Mouse (Mus musculus) thymus, adult 2 months (tissue): ENCODE measurements around the gene Mustn1. TPM values are rescaled to one million over a fixed set of nuclear protein-coding genes. Genes with fewer than 3 reads are reported as not detected.

Experiments
- DNase-seq: peaks from one replicate; pipeline ENCODE4 v3.0.0; 2021
- H3K27ac ChIP-seq: fragments of 200-500 bp; 2 replicates; pipeline ENCODE4 v1.5.1; 2012; ENCODE audit warnings: low read length, control low read depth; ENCODE audit not compliant: control insufficient read depth, insufficient read depth
- H3K27me3 ChIP-seq: fragments of 200-500 bp; 2 replicates; pipeline ENCODE4 v1.6.1; 2012; ENCODE audit warnings: mild to moderate bottlenecking, low read length, moderate library complexity, mixed read lengths; ENCODE audit not compliant: control insufficient read depth, insufficient read depth
- H3K36me3 ChIP-seq: fragments of 200-500 bp; 2 replicates; pipeline ENCODE4 v1.6.1; 2012; ENCODE audit warnings: mild to moderate bottlenecking, low read length, moderate library complexity; ENCODE audit not compliant: control insufficient read depth, insufficient read depth
- H3K4me1 ChIP-seq: fragments of 200-500 bp; replicated peaks from 2 replicates; pipeline ENCODE4 v1.6.1; 2012; ENCODE audit warnings: low read length; ENCODE audit not compliant: control insufficient read depth, insufficient read depth
- H3K4me3 ChIP-seq: fragments of 200-500 bp; 2 replicates; pipeline ENCODE4 v1.5.1; 2012; ENCODE audit warnings: mild to moderate bottlenecking, low read length, control low read depth, moderate library complexity; ENCODE audit not compliant: control insufficient read depth, insufficient read depth
- CTCF ChIP-seq: fragments of 200-500 bp; IDR thresholded peaks from 2 replicates; pipeline ENCODE4 v1.5.1; 2012; ENCODE audit warnings: mild to moderate bottlenecking, control low read depth, low read length, moderate library complexity, borderline replicate concordance; ENCODE audit not compliant: control insufficient read depth, poor library complexity, insufficient read depth; ENCODE audit errors: extremely low read depth
- POLR2A ChIP-seq: fragments of 200-500 bp; IDR thresholded peaks from 2 replicates; pipeline ENCODE4 v1.6.1; 2012; ENCODE audit warnings: mild to moderate bottlenecking, low read length, control low read depth, moderate library complexity; ENCODE audit not compliant: control insufficient read depth, poor library complexity, insufficient read depth; ENCODE audit errors: extremely low read depth
- WGBS: fragments of 180-500 bp; shearing (Covaris S2); methylation state at CpG from one replicate; pipeline ENCODE4 v1.1.7; 2018; 5-methylcytosine and 5-hydroxymethylcytosine counted together
- polyA plus RNA-seq: library from polyadenylated mRNA; depleted of rRNA; stranded (reverse); fragments of >200 nt; gene quantifications from 2 replicates; pipeline ENCODE4 v1.2.3, GENCODE M21; 2012

The Mustn1 gene
- polyA plus RNA-seq, 1 experiment = 3.1 TPM

DNA sequence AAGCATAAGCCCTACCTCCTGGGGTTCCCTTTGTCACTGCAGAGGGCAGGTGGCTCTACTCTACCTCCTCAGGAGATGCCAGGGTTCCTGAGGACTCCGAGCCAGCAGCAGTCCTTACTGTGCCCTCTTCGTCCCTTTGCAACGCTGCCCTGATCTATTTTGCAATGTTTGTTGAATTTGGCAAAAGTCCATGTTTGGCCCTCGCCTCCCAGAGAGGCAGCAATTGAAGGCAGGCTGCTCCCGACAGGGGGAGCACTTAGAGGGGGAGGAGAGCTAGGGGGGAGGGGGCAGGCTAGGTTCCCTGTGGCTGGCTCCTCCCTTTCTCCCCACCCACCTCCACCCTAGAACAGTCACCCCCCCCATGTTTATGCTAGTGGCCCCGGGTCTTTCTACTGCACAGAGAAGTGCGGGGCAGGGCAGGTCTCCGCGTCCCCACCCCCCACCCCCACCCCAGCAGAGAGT is 9.3 kb downstream of the Mustn1 start:
- H3K27me3 ChIP-seq = no peaks in the 10 kb centered on the region
- H3K36me3 ChIP-seq = no peaks in the 10 kb centered on the region
- H3K4me3 ChIP-seq = no peak overlapping the region
- no peak overlapping the region for H3K27ac ChIP-seq
- 16% methylated on average over 9 of the region's 9 CpGs for WGBS
- no peak for DNase-seq
- 0 out of 2 replicates have a peak, but pooled peaks cover 5% of the 10 kb centered on the region for H3K4me1 ChIP-seq
- no peak for TF ChIP-seq CTCF
- TF ChIP-seq POLR2A = no peak

DNA sequence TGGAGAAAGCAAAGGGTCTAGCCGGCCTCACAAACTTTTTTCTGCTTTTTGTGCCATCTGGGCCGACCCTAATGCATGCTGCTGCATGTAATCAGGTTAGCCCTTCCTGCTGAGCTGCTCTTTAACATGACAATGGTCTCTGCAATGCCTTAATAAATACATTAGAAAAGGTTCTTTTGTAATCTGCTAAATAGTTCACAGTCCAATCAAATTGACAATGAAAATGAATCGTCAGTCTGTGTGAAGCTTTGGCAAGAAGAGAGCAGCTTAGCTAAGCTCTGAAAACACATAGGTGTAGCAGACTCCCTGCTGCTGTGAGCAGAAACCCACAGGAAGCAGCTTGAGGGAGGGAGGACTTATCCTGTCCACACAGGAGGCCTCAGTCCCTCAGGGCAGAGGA is 21.0 kb downstream of the Mustn1 start:
- no peak overlapping the region for H3K4me3 ChIP-seq
- no peaks in the 10 kb centered on the region for H3K36me3 ChIP-seq
- no peak for DNase-seq
- H3K27me3 ChIP-seq = no peaks in the 10 kb centered on the region
- H3K4me1 ChIP-seq = no peaks in the 10 kb centered on the region
- no peak for TF ChIP-seq CTCF
- no peak for TF ChIP-seq POLR2A
- 73% methylated on average over 3 of the region's 3 CpGs for WGBS
- H3K27ac ChIP-seq = no peak overlapping the region

DNA sequence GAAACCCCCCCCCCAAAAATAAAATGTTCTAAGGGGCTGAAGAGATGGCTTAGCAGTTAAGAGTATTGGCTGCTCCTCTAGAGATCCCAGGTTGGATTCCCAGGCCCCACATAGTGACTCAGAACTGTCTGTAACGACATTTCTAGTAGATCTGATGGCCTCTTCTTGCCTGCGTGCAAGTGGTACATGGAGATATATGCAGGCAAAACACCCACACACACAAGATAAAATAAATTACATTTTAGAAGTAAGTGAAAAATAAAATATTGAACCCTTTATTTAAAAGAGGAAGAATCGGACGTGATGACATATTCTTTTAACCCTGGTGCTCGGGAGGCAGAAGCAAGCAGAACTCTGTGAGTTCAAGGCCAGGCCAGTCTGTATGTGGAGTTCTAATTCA is 23.6 kb downstream of the Mustn1 start:
- Histone ChIP-seq H3K27me3 (no peaks in the 10 kb centered on the region), H3K4me1 (no peaks in the 10 kb centered on the region), H3K27ac (no peak overlapping the region), H3K4me3 (no peak overlapping the region), H3K36me3 (no peaks in the 10 kb centered on the region)
- WGBS = 92% methylated on average over 5 of the region's 5 CpGs
- TF ChIP-seq POLR2A = no peak
- no peak for TF ChIP-seq CTCF
- no peak for DNase-seq

DNA sequence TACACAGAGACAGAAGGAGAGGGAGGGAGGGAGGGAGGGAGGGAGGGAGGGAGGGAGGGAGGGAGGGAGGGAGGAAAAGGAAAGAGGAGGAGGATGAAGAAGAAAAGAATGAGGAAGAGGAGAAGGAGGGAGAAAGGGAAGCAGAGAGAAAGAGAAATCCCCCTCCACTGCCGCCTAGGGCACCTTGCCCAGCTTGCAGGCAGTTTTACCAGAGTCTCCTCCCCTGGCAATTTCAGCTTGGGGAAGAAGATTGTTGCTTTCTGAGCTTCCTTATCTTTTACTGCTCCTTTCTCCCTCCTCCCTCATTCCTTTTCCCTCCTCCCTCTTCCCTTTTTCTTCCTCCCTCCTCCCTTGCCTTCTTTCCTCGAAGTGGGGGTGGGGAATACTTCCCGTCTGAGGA is 24.0 kb downstream of the Mustn1 start:
- Histone ChIP-seq H3K4me1 (no peaks in the 10 kb centered on the region), H3K36me3 (no peaks in the 10 kb centered on the region), H3K27ac (no peak overlapping the region), H3K4me3 (no peak overlapping the region), H3K27me3 (no peaks in the 10 kb centered on the region)
- DNase-seq = no peak
- TF ChIP-seq POLR2A (no peak), CTCF (no peak)
- 75% methylated on average over 3 of the region's 3 CpGs for WGBS

DNA sequence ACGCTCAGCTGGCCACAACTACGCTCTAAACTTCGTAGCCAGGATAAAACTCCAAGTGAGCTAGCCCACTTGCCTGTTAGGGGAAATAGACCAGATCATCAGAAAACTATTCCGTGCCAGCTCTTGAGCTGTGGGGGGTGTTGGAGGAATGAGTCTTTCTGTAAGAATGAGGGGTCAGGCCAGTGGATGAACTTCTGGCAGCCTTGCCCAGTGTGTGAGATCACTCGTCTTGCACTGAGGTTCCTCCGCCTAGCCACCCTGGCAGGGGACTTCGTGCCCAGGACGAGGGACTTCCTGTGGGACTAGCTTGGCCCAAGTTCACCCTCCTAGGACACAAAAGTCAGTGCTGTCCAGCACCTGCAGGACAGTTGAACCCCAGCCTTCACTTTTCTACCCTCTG is 25.3 kb downstream of the Mustn1 start:
- Histone ChIP-seq H3K4me3 (no peak overlapping the region), H3K27me3 (no peaks in the 10 kb centered on the region), H3K4me1 (no peaks in the 10 kb centered on the region), H3K36me3 (no peaks in the 10 kb centered on the region), H3K27ac (no peak overlapping the region)
- WGBS = 91% methylated on average over 8 of the region's 8 CpGs
- TF ChIP-seq POLR2A (no peak), CTCF (no peak)
- DNase-seq = no peak

DNA sequence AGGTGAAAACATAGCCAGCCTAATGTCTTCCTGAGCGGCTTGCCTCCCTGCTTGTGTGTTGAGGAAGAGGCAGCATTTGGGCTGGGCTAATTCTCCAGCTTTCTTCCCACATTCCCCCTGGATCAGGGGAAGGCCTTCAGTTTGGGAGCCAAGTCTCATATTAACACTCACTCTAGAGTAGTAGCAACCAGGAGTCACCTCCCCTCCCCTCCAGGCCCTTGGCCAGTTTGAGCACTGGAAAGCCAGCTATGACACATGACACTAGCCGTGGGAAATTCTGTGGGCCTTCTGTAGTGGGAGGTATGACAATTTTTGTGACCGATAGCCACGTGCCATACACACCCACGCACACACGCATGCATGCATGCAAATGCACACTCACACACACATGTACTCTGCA is 27.0 kb downstream of the Mustn1 start:
- Histone ChIP-seq H3K4me3 (no peak overlapping the region), H3K27ac (no peak overlapping the region), H3K36me3 (no peaks in the 10 kb centered on the region), H3K4me1 (no peaks in the 10 kb centered on the region), H3K27me3 (no peaks in the 10 kb centered on the region)
- DNase-seq = no peak
- TF ChIP-seq POLR2A (no peak), CTCF (no peak)
- 94% methylated on average over 6 of the region's 6 CpGs for WGBS

DNA sequence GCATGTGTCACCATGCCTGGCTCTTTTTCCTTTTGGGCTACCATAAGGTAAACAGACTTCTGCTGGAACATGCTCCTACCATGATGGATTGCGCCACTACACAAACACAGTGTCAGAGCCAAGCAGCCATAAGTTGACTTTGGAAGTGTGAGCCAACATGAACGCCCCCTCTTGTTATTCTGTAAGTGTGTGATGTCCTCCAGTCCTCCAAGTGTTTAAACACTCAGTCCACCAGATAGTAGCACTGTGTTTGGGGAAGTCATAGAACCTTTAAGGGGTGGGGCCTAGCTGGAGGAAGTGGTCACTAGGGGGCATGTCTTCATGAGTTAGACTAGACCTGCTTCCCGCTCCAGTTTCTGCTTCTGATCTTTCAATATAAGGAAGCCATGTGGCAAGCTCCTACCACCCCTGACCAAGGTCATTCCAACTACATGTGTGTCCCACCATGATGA is 28.8 kb downstream of the Mustn1 start:
- no peak for DNase-seq
- H3K4me3 ChIP-seq = no peak overlapping the region
- H3K36me3 ChIP-seq = no peaks in the 10 kb centered on the region
- no peak for TF ChIP-seq CTCF
- no peak for TF ChIP-seq POLR2A
- no peak overlapping the region for H3K27ac ChIP-seq
- H3K27me3 ChIP-seq = no peaks in the 10 kb centered on the region
- no peaks in the 10 kb centered on the region for H3K4me1 ChIP-seq
- WGBS = 84% methylated on average over 3 of the region's 3 CpGs
